Mouse (Mus musculus) brown adipose tissue, adult 24 weeks (tissue): ENCODE results near the gene Lrrc41. TPM values are rescaled to one million over a fixed set of nuclear protein-coding genes. Genes with fewer than 3 reads are reported as not detected.

Experiments used
- polyA plus RNA-seq: library from polyadenylated mRNA; stranded (reverse); fragments of >200 nt; gene quantifications from 2 replicates; pipeline ENCODE4 v1.2.4, GENCODE M21; 2012; ENCODE audit not compliant: missing spikeins, insufficient read depth, insufficient read length

The Lrrc41 gene
- polyA plus RNA-seq, 1 experiment = 23.3 TPM

Other genes starting within 250 kb of the Lrrc41 start
- gene Mob3c, start 247.2 kb upstream of the Lrrc41 start, polyA plus RNA-seq = 3.8 and 5.9 TPM in 2 replicates
- 13.8 and 14.1 TPM in 2 replicates for gene Mknk1, start 236.1 kb upstream of the Lrrc41 start, polyA plus RNA-seq
- not detected in 2 replicates for gene Kncn, start 190.9 kb upstream of the Lrrc41 start, polyA plus RNA-seq
- gene 6430628N08Rik, start 184.6 kb upstream of the Lrrc41 start, polyA plus RNA-seq = not detected in 2 replicates
- gene Dmbx1, start 135.3 kb upstream of the Lrrc41 start, polyA plus RNA-seq = not detected in 2 replicates
- not detected in 2 replicates for gene Faah, start 57.3 kb upstream of the Lrrc41 start, polyA plus RNA-seq
- gene Nsun4, start 21.4 kb upstream of the Lrrc41 start, polyA plus RNA-seq = 22.6 and 35.3 TPM in 2 replicates
- gene Uqcrh, start 198 bp upstream of the Lrrc41 start, polyA plus RNA-seq = 4,457 and 5,170 TPM in 2 replicates
- 0.36 TPM in 1 of 2 replicates, not detected in the other for gene Rad54l, start 48.4 kb downstream of the Lrrc41 start, polyA plus RNA-seq
- 37.6 and 49.5 TPM in 2 replicates for gene Pomgnt1, start 48.6 kb downstream of the Lrrc41 start, polyA plus RNA-seq
- 17.5 and 22.9 TPM in 2 replicates for gene Lurap1, start 76.1 kb downstream of the Lrrc41 start, polyA plus RNA-seq
- gene Tspan1, start 92.3 kb downstream of the Lrrc41 start, polyA plus RNA-seq = not detected in 2 replicates
- not detected in 2 replicates for gene 1700042G07Rik, start 98.1 kb downstream of the Lrrc41 start, polyA plus RNA-seq
- gene Gm49337, start 98.1 kb downstream of the Lrrc41 start, polyA plus RNA-seq = not detected in 2 replicates
- gene Pik3r3, start 146.3 kb downstream of the Lrrc41 start, polyA plus RNA-seq = 3.0 and 4.6 TPM in 2 replicates